Mouse (Mus musculus) ES-Bruce4 (cell line): ENCODE data around the gene Ubap2l.

Experiments used
- CTCF ChIP-seq: IDR thresholded peaks from one replicate; pipeline ENCODE4 v1.8.1; 2011; ENCODE audit warnings: low read depth, low read length
- EP300 ChIP-seq: IDR thresholded peaks from 2 replicates; pipeline ENCODE4 v1.6.1; 2011; ENCODE audit warnings: low read depth, low read length; ENCODE audit not compliant: insufficient read depth

GRCm38 (mm10) chr3:90004091-90004796 is 48.2 kb downstream of the Ubap2l start:
- no peak for TF ChIP-seq EP300
- no peak for TF ChIP-seq CTCF
